Mouse (Mus musculus): ENCODE measurements around the gene Yars2. TPM values are rescaled to one million over a fixed set of nuclear protein-coding genes. Genes with fewer than 3 reads are reported as not detected.
"Not testable (repeated sequence)": the region's sequence is repeated elsewhere in the genome, so short reads cannot be mapped to it uniquely, and the experiment has no call there.

Yars2 gene
- polyA plus RNA-seq (2017; shearing (Covaris generic)) = 1 to 10 TPM; 3.4 to 6.5 (median 5.0) TPM

GRCm38 (mm10) chr16:16302369-16303137, at the start of gene Yars2:
Gene Yars2, plus strand, starts transcription at chr16:16302965.
- peak; percentile 92 for ATAC-seq

- ATAC-seq = no peak
Observed at GRCm38 (mm10) chr16:16253326-16254074, 49.3 kb upstream of the Yars2 start.

GRCm38 (mm10) chr16:16255217-16255616, 47.5 kb upstream of the Yars2 start:
- no peak for ATAC-seq

DNA sequence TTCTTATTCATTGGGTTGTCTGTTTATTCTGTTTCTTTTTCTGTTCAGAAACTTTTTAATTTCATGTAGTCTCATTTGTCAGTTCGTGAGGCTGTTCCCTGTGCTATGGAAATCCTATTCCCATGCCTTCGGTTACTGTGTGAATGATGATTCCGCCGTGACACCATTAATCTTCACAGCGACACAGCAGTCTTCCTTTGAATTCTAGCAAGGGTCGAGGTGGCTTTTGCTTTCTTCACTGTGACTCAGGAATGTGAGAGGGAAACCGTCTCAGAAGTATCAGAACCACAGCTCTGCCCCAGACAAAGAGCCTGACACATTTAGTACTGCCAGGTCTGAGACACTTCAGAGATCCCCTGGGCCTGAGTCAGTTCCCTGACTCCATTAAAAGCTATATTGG, 46.9 kb upstream of the Yars2 start:
- ATAC-seq = no peak

DNA sequence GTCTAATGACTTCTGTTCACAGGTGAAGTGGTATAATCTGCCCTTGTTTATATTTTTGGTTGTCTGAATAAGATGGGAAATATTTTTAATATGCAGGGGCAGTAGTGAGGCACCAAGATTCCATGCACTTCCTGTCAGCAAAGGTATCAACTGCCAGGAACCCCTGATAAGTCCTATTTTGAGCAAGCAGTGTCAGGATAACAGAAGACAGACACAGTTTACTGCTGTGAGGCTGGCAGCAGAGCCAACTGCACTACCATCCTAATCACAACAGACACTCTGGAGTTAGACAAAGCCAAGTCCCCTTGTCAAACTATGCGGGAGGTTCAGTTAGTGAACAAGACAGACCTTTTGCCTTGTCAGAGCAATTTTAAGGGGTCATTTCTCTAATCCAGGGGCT, 46.1 kb upstream of the Yars2 start:
- ATAC-seq = no peak

GRCm38 (mm10) chr16:16260882-16261281, 41.9 kb upstream of the Yars2 start:
- no peak for ATAC-seq

DNA sequence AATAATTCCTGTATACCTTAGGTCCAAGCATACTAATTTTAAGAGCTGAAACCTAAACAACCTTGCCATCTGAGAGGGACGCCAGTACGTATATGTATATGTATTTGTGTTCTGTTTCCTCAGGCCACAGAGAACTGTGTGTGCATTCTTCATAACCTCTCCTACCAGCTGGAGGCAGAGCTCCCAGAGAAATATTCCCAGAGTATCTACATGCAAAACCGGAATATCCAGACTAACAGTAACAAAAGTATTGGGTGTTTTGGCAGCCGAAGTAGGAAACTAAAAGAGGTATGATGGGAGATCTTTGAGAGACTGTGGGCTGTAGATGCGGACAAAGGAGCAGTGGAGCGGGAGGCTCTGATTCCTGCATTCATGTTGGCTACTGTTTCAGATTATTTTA, 41.3 kb upstream of the Yars2 start:
- no peak for ATAC-seq

DNA sequence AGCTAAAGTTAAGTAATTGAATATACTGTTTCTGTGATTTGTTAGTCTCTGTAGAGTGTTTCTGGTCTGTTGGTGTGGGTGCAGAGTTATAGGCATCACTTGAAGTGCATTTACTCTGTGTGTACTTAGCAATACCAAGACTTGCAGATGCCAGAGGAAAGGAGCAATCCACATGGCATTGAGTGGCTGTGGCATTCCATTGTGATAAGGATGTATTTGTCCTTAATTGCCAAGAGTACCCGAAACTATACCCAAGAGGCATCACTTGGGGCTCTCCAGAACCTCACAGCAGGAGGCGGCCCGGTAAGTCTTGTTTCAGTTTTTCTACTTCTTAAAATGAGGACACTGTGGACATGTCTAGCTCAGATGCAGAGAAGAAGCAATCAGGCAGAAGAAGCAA, 40.3 kb upstream of the Yars2 start:
- ATAC-seq = no peak

DNA sequence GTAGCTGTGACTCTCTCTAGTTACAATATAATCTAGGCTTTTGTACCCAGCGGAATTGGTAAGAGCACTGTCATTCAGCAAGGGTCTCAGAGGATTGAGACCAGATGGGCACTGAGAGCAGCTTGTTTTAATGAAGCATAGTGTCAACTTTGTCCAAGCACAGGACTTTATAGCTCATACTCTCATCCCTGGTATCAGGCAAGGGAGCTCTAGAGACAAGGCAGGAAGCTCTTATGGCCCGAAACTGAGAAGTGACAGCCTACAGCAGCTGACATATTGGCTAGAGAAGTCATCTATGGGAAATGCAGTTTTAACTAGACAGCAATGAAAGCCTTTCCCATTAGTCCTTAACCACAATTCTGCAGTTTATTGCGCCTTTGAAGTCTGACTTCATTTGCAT, 29.8 kb upstream of the Yars2 start:
- no peak for ATAC-seq

GRCm38 (mm10) chr16:16273752-16274151, 29.0 kb upstream of the Yars2 start:
- ATAC-seq = no peak

GRCm38 (mm10) chr16:16303138-16303827, 518 bp downstream of the Yars2 start:
- peak; percentile 15 for ATAC-seq

DNA sequence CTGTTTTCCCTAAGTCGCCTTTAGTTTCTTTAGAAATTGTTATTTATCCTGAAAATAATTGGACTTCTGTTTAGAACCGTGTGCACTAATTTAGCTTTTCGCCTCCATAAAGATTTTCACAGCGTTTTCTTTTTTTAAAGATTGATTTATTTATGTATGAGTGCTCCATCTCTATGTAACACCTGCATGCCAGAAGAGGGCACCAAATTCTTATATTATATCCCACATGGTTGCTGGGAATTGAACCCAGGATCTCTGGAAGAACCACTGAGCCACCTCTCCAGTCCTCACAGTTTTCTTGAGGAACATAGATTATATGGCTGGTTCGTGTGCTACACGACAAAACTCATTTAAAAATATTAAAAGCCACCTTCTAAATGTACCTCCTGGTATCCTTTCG, 1.1 kb downstream of the Yars2 start:
- ATAC-seq = no peak

GRCm38 (mm10) chr16:16311319-16311718, 8.6 kb downstream of the Yars2 start:
- no peak for ATAC-seq

GRCm38 (mm10) chr16:16325775-16326336, 23.1 kb downstream of the Yars2 start:
- no peak for ATAC-seq

DNA sequence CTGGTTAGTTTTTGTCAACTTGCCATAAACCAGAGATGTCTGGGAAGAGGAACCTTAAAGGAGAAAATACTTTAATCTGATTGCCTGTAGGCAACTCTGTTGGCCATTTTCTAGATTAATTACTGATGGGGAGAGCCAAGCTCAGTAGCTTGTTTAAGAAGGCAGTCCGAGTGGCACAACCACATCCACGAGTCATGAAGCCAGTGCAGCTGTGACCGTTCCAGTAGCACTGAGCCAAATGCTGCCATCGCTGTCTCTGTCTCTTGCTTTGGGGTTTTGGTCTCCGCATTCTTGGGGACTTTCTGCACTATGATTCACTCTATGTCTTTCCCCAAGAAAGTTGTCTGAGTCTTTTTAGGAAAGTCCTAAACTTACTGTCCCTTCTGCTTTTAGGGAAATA, 43.7 kb downstream of the Yars2 start:
- no peak for ATAC-seq

DNA sequence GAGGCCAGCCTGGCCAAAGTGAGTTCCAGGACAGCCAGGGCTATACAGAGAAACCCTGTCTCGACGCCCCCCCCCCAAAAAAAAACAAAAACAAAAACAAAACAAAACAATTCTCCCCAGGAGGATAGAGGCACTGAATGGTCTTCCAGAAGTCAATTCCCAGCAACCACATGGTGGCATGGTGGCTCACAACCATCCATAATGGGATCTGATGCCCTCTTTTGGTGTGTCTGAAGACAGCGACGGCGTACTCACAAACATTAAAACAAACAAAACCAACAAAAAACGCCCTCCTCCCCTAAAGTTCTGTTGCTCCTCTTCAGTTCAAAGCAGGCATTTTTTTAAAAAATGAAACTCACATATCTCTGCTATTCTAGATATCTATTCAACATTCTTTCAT, 55.1 kb downstream of the Yars2 start:
- no peak for ATAC-seq

DNA sequence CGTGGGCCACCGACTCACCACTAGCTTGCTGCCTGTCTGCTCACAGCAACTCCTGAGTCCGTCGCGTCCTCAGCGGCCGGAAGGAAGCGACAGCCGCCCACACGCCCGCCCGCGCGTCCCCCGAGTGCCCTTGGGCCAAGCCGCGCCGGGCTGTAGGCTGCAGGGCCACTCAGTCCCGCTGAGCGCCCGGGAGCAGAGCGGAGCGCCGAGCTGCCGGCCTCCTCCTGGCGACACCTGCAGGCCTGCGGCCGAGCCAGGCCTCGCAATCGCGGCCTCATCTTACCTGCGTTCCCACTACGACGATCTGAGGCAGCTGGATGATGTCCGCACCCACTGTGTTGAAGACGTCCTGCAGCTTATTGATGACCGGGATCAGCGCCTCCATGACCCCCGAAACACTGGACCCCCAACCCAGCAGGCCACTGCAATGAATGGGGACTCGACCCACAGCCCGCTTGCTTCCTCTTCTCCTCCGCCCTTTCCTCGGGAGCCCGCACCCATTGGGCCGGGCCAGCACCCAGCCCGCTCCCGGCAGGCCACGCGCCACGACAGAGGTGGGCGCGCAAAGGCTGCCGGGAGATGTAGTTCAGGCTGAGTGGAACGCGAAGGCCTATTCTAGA, 55.8 kb downstream of the Yars2 start, which contains the start of gene Dnm1l:
TSS of gene Dnm1l (minus strand) at position 479 of the 620 bp plus-strand sequence.
- peak; percentile 97 for ATAC-seq

DNA sequence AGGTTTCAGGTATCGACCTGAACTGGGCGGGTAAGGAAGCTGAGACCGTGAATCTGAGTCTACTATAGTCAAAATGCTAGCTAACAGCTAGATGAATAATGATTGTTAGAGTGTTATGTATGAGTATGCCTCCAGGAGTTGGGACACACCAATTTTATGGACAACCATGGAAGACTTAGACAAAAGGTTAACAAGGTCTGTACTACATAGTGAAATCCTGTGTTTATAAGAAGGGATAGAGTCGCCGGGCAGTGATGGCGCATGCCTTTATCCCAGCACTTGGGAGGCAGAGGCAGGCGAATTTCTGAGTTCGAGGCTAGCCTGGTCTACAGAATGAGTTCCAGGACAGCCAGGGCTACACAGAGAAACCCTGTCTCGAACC, 56.3 kb downstream of the Yars2 start:
- ATAC-seq = not testable (repeated sequence)

All from inflammation-experienced regulatory T-cells, adult 6 months (primary cell).